Mouse (Mus musculus): Measurements from ENCODE around the gene Elobl. TPM values are rescaled to one million over a fixed set of nuclear protein-coding genes. Genes with fewer than 3 reads are reported as not detected.

Elobl gene
- not detected in 2 replicates for polyA plus RNA-seq (2014; fragmentation: Nextera tagmentation; extraction: Ambion mirVana)

DNA sequence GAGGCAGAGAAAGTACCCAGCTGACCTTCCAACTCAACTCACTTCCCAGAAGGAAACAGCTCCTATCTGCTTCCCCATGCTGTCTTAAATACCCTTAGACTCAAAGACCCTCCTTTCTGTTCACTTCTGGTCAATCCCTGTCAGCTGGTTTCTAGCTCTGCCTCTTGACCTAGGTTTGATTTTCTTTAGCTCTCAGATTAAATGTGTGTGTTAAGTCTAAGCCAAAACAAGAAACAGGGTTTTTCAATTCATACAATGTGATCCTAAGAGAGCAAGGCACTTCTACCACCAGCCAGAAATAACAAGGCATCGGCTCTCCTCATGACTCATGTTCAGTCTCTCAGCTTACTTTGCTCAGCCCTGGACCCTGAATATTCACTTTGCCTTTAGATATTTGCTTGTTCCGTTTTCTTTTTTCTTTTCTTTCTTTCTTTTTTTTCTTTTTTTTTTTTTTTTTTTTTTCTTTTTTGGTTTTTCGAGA, at the start of gene Elobl:
Elobl (minus strand) TSS at position 51 of the 481 bp plus-strand sequence.
- no peaks in the 10 kb centered on the region for H3K36me3 ChIP-seq (ENCODE audit: insufficient read depth)
- H3K27me3 ChIP-seq (ENCODE audit: insufficient read depth, low read length) = no peaks in the 10 kb centered on the region
- no peak within 1 kb of the TSS for H3K9ac ChIP-seq
- no peak within 1 kb of the TSS for H3K27ac ChIP-seq (ENCODE audit: low read depth)
- no peaks in the 10 kb centered on the region for H3K9me3 ChIP-seq (ENCODE audit: low read depth, low read length)
- H3K4me3 ChIP-seq (ENCODE audit: low read depth, low read length) = no peak within 1 kb of the TSS
- WGBS = 91% methylated on average over 2 of the region's 3 CpGs
- H3K4me1 ChIP-seq (ENCODE audit: insufficient read depth) = no peaks in the 10 kb centered on the region
- ATAC-seq (ENCODE audit: insufficient read depth) (no peak), DNase-seq (no peak)
- TF ChIP-seq CTCF (IDR thresholded peaks at IDR 0.05; ENCODE audit: low read depth) = no peak
- H3K4me2 ChIP-seq = no peak within 1 kb of the TSS

DNA sequence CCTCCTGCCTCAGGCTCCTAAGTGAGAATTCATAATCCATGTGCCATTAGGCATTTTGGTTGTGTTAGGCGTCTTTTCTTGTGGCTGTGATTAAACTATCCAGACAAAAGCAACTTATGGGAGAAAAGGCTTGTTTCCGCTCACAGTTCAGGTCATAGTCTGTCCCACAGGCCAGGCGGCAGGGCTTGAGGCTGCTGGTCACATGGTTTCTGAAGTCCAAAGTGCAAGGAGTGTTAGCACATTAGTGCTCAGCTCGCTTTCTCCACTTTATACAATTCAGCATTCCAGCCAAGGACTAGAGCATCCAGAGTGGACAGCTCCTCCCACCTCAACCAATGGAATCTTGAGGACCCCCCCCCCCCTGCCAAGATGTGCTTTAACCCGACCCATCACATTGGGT, 45.5 kb upstream of the Elobl start:
- Histone ChIP-seq H3K9ac (no peak overlapping the region), H3K27me3 (ENCODE audit: insufficient read depth, low read length) (no peaks in the 10 kb centered on the region), H3K9me3 (ENCODE audit: low read depth, low read length) (no peaks in the 10 kb centered on the region), H3K36me3 (ENCODE audit: insufficient read depth) (peaks cover 41% of the 10 kb centered on the region), H3K4me1 (ENCODE audit: insufficient read depth) (no peaks in the 10 kb centered on the region), H3K4me2 (no peak overlapping the region), H3K27ac (ENCODE audit: low read depth) (no peak overlapping the region), H3K4me3 (ENCODE audit: low read depth, low read length) (no peak overlapping the region)
- ATAC-seq (ENCODE audit: insufficient read depth) (no peak), DNase-seq (no peak)
- TF ChIP-seq CTCF (IDR thresholded peaks at IDR 0.05; ENCODE audit: low read depth) = no peak
- WGBS = 84% methylated on average over 5 of the region's 5 CpGs

- 67% methylated on average over 7 of the region's 7 CpGs for WGBS
- no peak overlapping the region for H3K4me3 ChIP-seq (ENCODE audit: low read depth, low read length)
- no peak for ATAC-seq (ENCODE audit: insufficient read depth)
- H3K4me1 ChIP-seq (ENCODE audit: insufficient read depth) = no peaks in the 10 kb centered on the region
- no peak overlapping the region for H3K27ac ChIP-seq (ENCODE audit: low read depth)
- no peak overlapping the region for H3K9ac ChIP-seq
- H3K27me3 ChIP-seq (ENCODE audit: insufficient read depth, low read length) = no peaks in the 10 kb centered on the region
- DNase-seq = peak; percentile 11
- H3K36me3 ChIP-seq (ENCODE audit: insufficient read depth) = peaks cover 36% of the 10 kb centered on the region
- H3K4me2 ChIP-seq = no peak overlapping the region
- H3K9me3 ChIP-seq (ENCODE audit: low read depth, low read length) = no peaks in the 10 kb centered on the region
- no peak for TF ChIP-seq CTCF (IDR thresholded peaks at IDR 0.05; ENCODE audit: low read depth)
Measured at GRCm38 (mm10) chr11:89009496-89009895, 42.8 kb upstream of the Elobl start.

GRCm38 (mm10) chr11:89009066-89009465, 42.3 kb upstream of the Elobl start:
- Histone ChIP-seq H3K36me3 (ENCODE audit: insufficient read depth) (peaks cover 36% of the 10 kb centered on the region), H3K27ac (ENCODE audit: low read depth) (no peak overlapping the region), H3K9ac (no peak overlapping the region), H3K4me3 (ENCODE audit: low read depth, low read length) (no peak overlapping the region), H3K4me2 (no peak overlapping the region), H3K9me3 (ENCODE audit: low read depth, low read length) (no peaks in the 10 kb centered on the region), H3K27me3 (ENCODE audit: insufficient read depth, low read length) (no peaks in the 10 kb centered on the region), H3K4me1 (ENCODE audit: insufficient read depth) (no peaks in the 10 kb centered on the region)
- DNase-seq (no peak), ATAC-seq (ENCODE audit: insufficient read depth) (no peak)
- 84% methylated on average over 9 of the region's 9 CpGs for WGBS
- no peak for TF ChIP-seq CTCF (IDR thresholded peaks at IDR 0.05; ENCODE audit: low read depth)

DNA sequence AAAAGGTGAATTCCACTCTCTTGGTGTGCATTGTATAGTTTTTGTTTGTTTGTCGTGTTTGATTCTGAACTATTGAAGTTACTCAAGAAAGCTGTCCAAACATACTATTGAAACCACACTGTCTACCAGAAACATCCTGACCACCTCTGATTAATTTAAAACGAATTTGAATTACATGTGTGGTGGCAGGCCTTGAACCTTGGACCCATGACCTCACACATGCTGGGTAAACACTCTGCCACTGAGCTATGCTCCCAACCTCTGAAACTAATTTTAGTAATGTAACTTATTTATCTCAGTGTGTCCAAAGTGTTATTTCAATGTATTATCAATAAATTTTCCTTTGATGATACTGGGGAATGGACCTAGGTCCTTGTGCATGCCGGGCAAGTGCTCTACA, 40.9 kb upstream of the Elobl start:
- DNase-seq (no peak), ATAC-seq (ENCODE audit: insufficient read depth) (no peak)
- TF ChIP-seq CTCF (IDR thresholded peaks at IDR 0.05; ENCODE audit: low read depth) = no peak
- no peaks in the 10 kb centered on the region for H3K27me3 ChIP-seq (ENCODE audit: insufficient read depth, low read length)
- no peak overlapping the region for H3K4me3 ChIP-seq (ENCODE audit: low read depth, low read length)
- no peaks in the 10 kb centered on the region for H3K9me3 ChIP-seq (ENCODE audit: low read depth, low read length)
- H3K9ac ChIP-seq = no peak overlapping the region
- H3K4me1 ChIP-seq (ENCODE audit: insufficient read depth) = peaks cover 5% of the 10 kb centered on the region; the same call in 1 of the 2 replicates
- H3K36me3 ChIP-seq (ENCODE audit: insufficient read depth) = peaks cover 23% of the 10 kb centered on the region
- H3K4me2 ChIP-seq = no peak overlapping the region
- 75% methylated on average over 3 of the region's 3 CpGs for WGBS
- H3K27ac ChIP-seq (ENCODE audit: low read depth) = no peak overlapping the region

GRCm38 (mm10) chr11:89006404-89006803, 39.7 kb upstream of the Elobl start:
- Histone ChIP-seq H3K9me3 (ENCODE audit: low read depth, low read length) (no peaks in the 10 kb centered on the region), H3K9ac (no peak overlapping the region), H3K27ac (ENCODE audit: low read depth) (no peak overlapping the region), H3K27me3 (ENCODE audit: insufficient read depth, low read length) (no peaks in the 10 kb centered on the region), H3K4me3 (ENCODE audit: low read depth, low read length) (no peak overlapping the region), H3K4me1 (ENCODE audit: insufficient read depth) (peaks cover 9% of the 10 kb centered on the region; the same call in 1 of the 2 replicates), H3K36me3 (ENCODE audit: insufficient read depth) (peaks cover 14% of the 10 kb centered on the region), H3K4me2 (no peak overlapping the region)
- DNase-seq = no peak
- TF ChIP-seq CTCF (IDR thresholded peaks at IDR 0.05; ENCODE audit: low read depth) = no peak
- ATAC-seq (ENCODE audit: insufficient read depth) = no peak

DNA sequence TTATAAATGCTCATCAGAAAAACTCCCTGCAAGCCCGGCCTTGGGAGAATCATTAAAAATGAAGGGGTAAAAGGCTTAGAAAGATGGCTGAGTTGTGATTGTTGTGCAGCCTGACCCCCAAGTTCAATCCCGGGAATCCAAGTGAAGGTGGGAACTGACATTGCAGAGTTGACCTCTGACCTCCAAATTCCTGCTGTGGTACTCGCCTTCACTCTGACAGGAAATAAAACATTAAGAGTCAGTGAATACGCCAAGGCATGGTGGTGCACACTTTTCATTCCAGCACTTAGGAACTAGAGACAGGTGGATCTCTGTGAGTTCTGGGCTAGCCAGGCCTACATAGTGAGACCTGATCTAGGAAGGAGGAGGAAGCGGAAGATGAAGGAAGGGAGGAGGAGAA, 38.7 kb upstream of the Elobl start:
- Histone ChIP-seq H3K4me1 (ENCODE audit: insufficient read depth) (peaks cover 9% of the 10 kb centered on the region; the same call in 1 of the 2 replicates), H3K27ac (ENCODE audit: low read depth) (no peak overlapping the region), H3K9ac (no peak overlapping the region), H3K9me3 (ENCODE audit: low read depth, low read length) (no peaks in the 10 kb centered on the region), H3K4me2 (no peak overlapping the region), H3K36me3 (ENCODE audit: insufficient read depth) (peaks cover 5% of the 10 kb centered on the region; the same call in 1 of the 2 replicates), H3K27me3 (ENCODE audit: insufficient read depth, low read length) (no peaks in the 10 kb centered on the region), H3K4me3 (ENCODE audit: low read depth, low read length) (no peak overlapping the region)
- DNase-seq (no peak), ATAC-seq (ENCODE audit: insufficient read depth) (no peak)
- 53% methylated on average over 5 of the region's 5 CpGs for WGBS
- no peak for TF ChIP-seq CTCF (IDR thresholded peaks at IDR 0.05; ENCODE audit: low read depth)

Measured in lung, embryonic 14.5 days (tissue).